In genomic region chr8:127550928-127551327, GRCm38 (mm10) we compare ENCODE assay signal across 25 mouse cellular contexts.
DNase-seq lines count a peak whose midpoint lies in the region; ATAC-seq and TF ChIP-seq lines count a peak whose summit lies in the region.
"Had no signal": no experiment of that assay in that cellular context is flagged by ENCODE, and none has a peak within 500 bp of the region (broad histone marks: within the 10 kb centered on the region; RNA-seq: fewer than 3 reads in every experiment).

No protein-coding gene starts in this region.

- TF ChIP-seq CTCF in midbrain, postnatal 0 days (IDR thresholded peaks at IDR 0.05) = no peak

- H3K9me3 ChIP-seq in forebrain, embryonic 16.5 days (ENCODE audit: control insufficient read depth, low read length) = no peaks in the 10 kb centered on the region
- H3K9me3 ChIP-seq in forebrain, embryonic 11.5 days (ENCODE audit: control insufficient read depth, low read length) = no peaks in the 10 kb centered on the region
- no peaks in the 10 kb centered on the region for H3K9me3 ChIP-seq in midbrain, embryonic 14.5 days (ENCODE audit: control insufficient read depth, low read length)
- H3K9me3 ChIP-seq in midbrain, embryonic 11.5 days (ENCODE audit: control insufficient read depth, low read length) = no peaks in the 10 kb centered on the region
- no peaks in the 10 kb centered on the region for H3K9me3 ChIP-seq in midbrain, postnatal 0 days (ENCODE audit: low read length)
- H3K9me3 ChIP-seq: embryonic facial prominence, embryonic 13.5 days; heart, embryonic 12.5 days; kidney, embryonic 15.5 days; liver, embryonic 13.5 days had no signal

- no peak overlapping the region for H3K4me3 ChIP-seq in forebrain, embryonic 16.5 days (replicated peaks; ENCODE audit: low read length)
- no peak overlapping the region for H3K4me3 ChIP-seq in forebrain, embryonic 11.5 days (ENCODE audit: low read depth, low read length)
- no peak overlapping the region for H3K4me3 ChIP-seq in midbrain, embryonic 14.5 days (replicated peaks; ENCODE audit: low read depth, low read length)
- no peak overlapping the region for H3K4me3 ChIP-seq in midbrain, embryonic 11.5 days (ENCODE audit: low read depth, low read length)
- H3K4me3 ChIP-seq in midbrain, postnatal 0 days (ENCODE audit: low read depth, low read length) = no peak overlapping the region
- H3K4me3 ChIP-seq: embryonic facial prominence, embryonic 13.5 days; erythroblast, embryonic 14.5 days; heart, embryonic 12.5 days; kidney, embryonic 15.5 days; liver, embryonic 13.5 days had no signal

- no peak overlapping the region for H3K4me2 ChIP-seq in forebrain, embryonic 16.5 days (ENCODE audit: low read length)
- no peak overlapping the region for H3K4me2 ChIP-seq in forebrain, embryonic 11.5 days (ENCODE audit: low read depth, low read length, severe bottlenecking)
- no peak overlapping the region for H3K4me2 ChIP-seq in midbrain, embryonic 14.5 days (ENCODE audit: low read length)
- H3K4me2 ChIP-seq in midbrain, embryonic 11.5 days = no peak overlapping the region
- no peak overlapping the region for H3K4me2 ChIP-seq in midbrain, postnatal 0 days (ENCODE audit: low read depth, low read length, poor library complexity, severe bottlenecking)
- H3K4me2 ChIP-seq: embryonic facial prominence, embryonic 13.5 days; heart, embryonic 12.5 days; kidney, embryonic 15.5 days; liver, embryonic 13.5 days had no signal

- H3K27me3 ChIP-seq in forebrain, embryonic 16.5 days (replicated peaks; ENCODE audit: control insufficient read depth, insufficient read depth, low read length) = no peaks in the 10 kb centered on the region
- H3K27me3 ChIP-seq in forebrain, embryonic 11.5 days (ENCODE audit: control insufficient read depth, insufficient read depth, low read length) = no peaks in the 10 kb centered on the region
- no peaks in the 10 kb centered on the region for H3K27me3 ChIP-seq in midbrain, embryonic 14.5 days (ENCODE audit: control insufficient read depth, insufficient read depth, low read length)
- no peaks in the 10 kb centered on the region for H3K27me3 ChIP-seq in midbrain, embryonic 11.5 days (ENCODE audit: control insufficient read depth, insufficient read depth, low read length)
- H3K27me3 ChIP-seq in midbrain, postnatal 0 days (ENCODE audit: insufficient read depth, low read length) = no peaks in the 10 kb centered on the region
- H3K27me3 ChIP-seq: heart, embryonic 12.5 days; kidney, embryonic 15.5 days; liver, embryonic 13.5 days had no signal

- H3K36me3 ChIP-seq in forebrain, embryonic 16.5 days (ENCODE audit: control insufficient read depth, insufficient read depth) = no peaks in the 10 kb centered on the region
- no peaks in the 10 kb centered on the region for H3K36me3 ChIP-seq in forebrain, embryonic 11.5 days (ENCODE audit: control insufficient read depth, insufficient read depth, low read length)
- H3K36me3 ChIP-seq in midbrain, embryonic 14.5 days (ENCODE audit: control insufficient read depth, insufficient read depth, low read length) = no peaks in the 10 kb centered on the region
- H3K36me3 ChIP-seq in midbrain, embryonic 11.5 days (ENCODE audit: control insufficient read depth, insufficient read depth, low read length) = no peaks in the 10 kb centered on the region
- no peaks in the 10 kb centered on the region for H3K36me3 ChIP-seq in midbrain, postnatal 0 days (ENCODE audit: insufficient read depth, low read length)
- H3K36me3 ChIP-seq: embryonic facial prominence, embryonic 13.5 days; heart, embryonic 12.5 days; kidney, embryonic 15.5 days; liver, embryonic 13.5 days had no signal

- H3K9ac ChIP-seq in forebrain, embryonic 16.5 days (replicated peaks; ENCODE audit: low read depth, low read length) = no peak overlapping the region
- H3K9ac ChIP-seq in forebrain, embryonic 11.5 days (ENCODE audit: low read length) = no peak overlapping the region
- H3K9ac ChIP-seq in midbrain, embryonic 14.5 days (replicated peaks; ENCODE audit: low read length) = no peak overlapping the region
- no peak overlapping the region for H3K9ac ChIP-seq in midbrain, embryonic 11.5 days (ENCODE audit: low read length)
- no peak overlapping the region for H3K9ac ChIP-seq in midbrain, postnatal 0 days (replicated peaks; ENCODE audit: low read length, poor library complexity, severe bottlenecking)
- H3K9ac ChIP-seq: embryonic facial prominence, embryonic 13.5 days; heart, embryonic 12.5 days; kidney, embryonic 15.5 days; liver, embryonic 13.5 days had no signal

- H3K27ac ChIP-seq in forebrain, embryonic 16.5 days (ENCODE audit: low read length) = peak overlapping the region; percentile 7; the same call in 1 of the 2 replicates
- no peak overlapping the region for H3K27ac ChIP-seq in forebrain, embryonic 11.5 days (ENCODE audit: low read depth, low read length)
- H3K27ac ChIP-seq in midbrain, embryonic 14.5 days (replicated peaks; ENCODE audit: low read depth, low read length) = peak overlapping the region; percentile 42; the same call in 1 of the 2 replicates
- no peak overlapping the region for H3K27ac ChIP-seq in midbrain, embryonic 11.5 days (ENCODE audit: low read depth, low read length)
- no peak overlapping the region for H3K27ac ChIP-seq in midbrain, postnatal 0 days (ENCODE audit: low read depth, low read length)
- H3K27ac ChIP-seq: embryonic facial prominence, embryonic 13.5 days; kidney, embryonic 15.5 days; liver, embryonic 13.5 days; stomach, postnatal 0 days had no signal

- H3K4me1 ChIP-seq in forebrain, embryonic 16.5 days (replicated peaks; ENCODE audit: control insufficient read depth, insufficient read depth, low read length) = peaks cover 23% of the 10 kb centered on the region
- H3K4me1 ChIP-seq in forebrain, embryonic 11.5 days (replicated peaks; ENCODE audit: control insufficient read depth, insufficient read depth, low read length) = peaks cover 5% of the 10 kb centered on the region
- H3K4me1 ChIP-seq in midbrain, embryonic 14.5 days (ENCODE audit: control insufficient read depth, insufficient read depth, low read length) = peaks cover 27% of the 10 kb centered on the region
- H3K4me1 ChIP-seq in midbrain, embryonic 11.5 days (ENCODE audit: control insufficient read depth, insufficient read depth, low read length) = no peaks in the 10 kb centered on the region
- no peaks in the 10 kb centered on the region for H3K4me1 ChIP-seq in midbrain, postnatal 0 days (ENCODE audit: insufficient read depth, low read length)

- 42% methylated on average over 4 of the region's 4 CpGs for WGBS in forebrain, embryonic 16.5 days
- WGBS in forebrain, embryonic 11.5 days = 79% methylated on average over 4 of the region's 4 CpGs
- WGBS in midbrain, embryonic 14.5 days = 42% methylated on average over 4 of the region's 4 CpGs
- 81% methylated on average over 4 of the region's 4 CpGs for WGBS in midbrain, embryonic 11.5 days
- WGBS in midbrain, postnatal 0 days = 56% methylated on average over 4 of the region's 4 CpGs

- no peak for ATAC-seq in forebrain, embryonic 16.5 days
- ATAC-seq in forebrain, embryonic 11.5 days (replicated peaks; ENCODE audit: low FRiP score) = no peak
- no peak for ATAC-seq in midbrain, embryonic 14.5 days (ENCODE audit: low FRiP score, low TSS enrichment)
- ATAC-seq in midbrain, embryonic 11.5 days (ENCODE audit: low FRiP score) = no peak
- ATAC-seq in midbrain, postnatal 0 days (ENCODE audit: low FRiP score) = no peak
- ATAC-seq: intestine, postnatal 0 days had no signal

- no peak for DNase-seq in forebrain, embryonic 11.5 days (ENCODE audit: low spot score)
- peak; percentile 46 for DNase-seq in midbrain, embryonic 14.5 days
- no peak for DNase-seq in midbrain, embryonic 11.5 days (ENCODE audit: low spot score, missing footprints)
- DNase-seq in midbrain, postnatal 0 days (ENCODE audit: low spot score) = peak; percentile 46
- DNase-seq in retina, postnatal 7 days (ENCODE audit: low read depth, low spot score) = peak; percentile 28
- no peak for DNase-seq in frontal cortex, postnatal 36 days (ENCODE audit: low spot score in 2 of 2)
- no peak for DNase-seq in embryo, embryonic 11 days
- DNase-seq: adrenal gland, postnatal 25 days; cerebellum, postnatal 10 days; gastrocnemius, postnatal 10 days; heart, postnatal 10 days; kidney, postnatal 36 days; layer of hippocampus, postnatal 36 days; liver, embryonic 13.5 days; lung, adult 2 months; lung, postnatal 14 days; thymus, adult 2 months; thymus, postnatal 4 days had no signal

Comparison
In these comparisons a context has a peak if more than half of its experiments do, and no peak if none do; other contexts are left out.
1. H3K27ac ChIP-seq: peak in forebrain, embryonic 16.5 days (single experiment) and midbrain, embryonic 14.5 days (single experiment); none in forebrain, embryonic 11.5 days (single experiment), midbrain, embryonic 11.5 days (single experiment) and midbrain, postnatal 0 days (single experiment).
2. DNase-seq: peak in midbrain, embryonic 14.5 days (single experiment), midbrain, postnatal 0 days (single experiment) and retina, postnatal 7 days (single experiment); none in forebrain, embryonic 11.5 days (single experiment), midbrain, embryonic 11.5 days (single experiment), frontal cortex, postnatal 36 days (0 of 2) and embryo, embryonic 11 days (single experiment).